Mouse (Mus musculus) CH12.LX (cell line): ENCODE results near the gene Gm21970. TPM values are rescaled to one million over a fixed set of nuclear protein-coding genes. Genes with fewer than 3 reads are reported as not detected.

ENCODE experiments used
- DNase-seq: peaks from one replicate; pipeline ENCODE4 v3.0.0-alpha.2; 2013; ENCODE audit errors: extremely low read depth
- H3K27ac ChIP-seq: 2 replicates; pipeline ENCODE4 v1.5.1; 2012; ENCODE audit warnings: low read depth, mild to moderate bottlenecking, control low read depth, moderate library complexity; ENCODE audit not compliant: insufficient read depth
- H3K27me3 ChIP-seq: replicated peaks from 2 replicates; pipeline ENCODE3; 2012; ENCODE audit warnings: inconsistent platforms
- H3K36me3 ChIP-seq, 2 experiments: replicated peaks in 1 of 2; 2 replicates each; pipeline versions ENCODE3 to v1.6.1; 2012; ENCODE audit warnings: inconsistent platforms in 1 of 2, low read length in 1 of 2, mild to moderate bottlenecking in 1 of 2, mixed read lengths in 1 of 2, moderate library complexity in 1 of 2; ENCODE audit not compliant: control insufficient read depth in 1 of 2, insufficient read depth in 1 of 2
- H3K4me1 ChIP-seq, 2 experiments: 2 replicates each; pipeline ENCODE4 v1.6.1; 2012; ENCODE audit warnings: inconsistent platforms in 1 of 2, moderate library complexity in 1 of 2; ENCODE audit not compliant: insufficient read depth in 2 of 2, control insufficient read depth in 1 of 2
- H3K4me2 ChIP-seq: 2 replicates; pipeline ENCODE4 v1.6.1; 2012; ENCODE audit warnings: low read depth, mild to moderate bottlenecking, control low read depth; ENCODE audit not compliant: poor library complexity, insufficient read depth, severe bottlenecking
- H3K4me3 ChIP-seq, 3 experiments: fragments of 150-350 bp in 1 of 3; sonication (generic) in 1 of 3; replicated peaks in 1 of 3; 2 replicates each; pipeline versions ENCODE3 to v1.5.1; 2011 to 2012; ENCODE audit warnings: low read depth in 2 of 3, low read length in 2 of 3, mild to moderate bottlenecking in 2 of 3, moderate library complexity in 2 of 3, control low read depth in 1 of 3, improper control_type of control experiment in 1 of 3, inconsistent platforms in 1 of 3, mixed read lengths in 1 of 3; ENCODE audit not compliant: poor library complexity in 1 of 3
- H3K79me2 ChIP-seq: replicated peaks from 2 replicates; pipeline ENCODE4 v1.6.1; 2012; ENCODE audit warnings: mild to moderate bottlenecking, moderate library complexity; ENCODE audit not compliant: control insufficient read depth, poor library complexity, insufficient read depth, severe bottlenecking; ENCODE audit errors: extremely low read depth
- H3K9ac ChIP-seq: 2 replicates; pipeline ENCODE4 v1.6.1; 2012; ENCODE audit warnings: low read depth, mild to moderate bottlenecking, control low read depth, moderate library complexity; ENCODE audit not compliant: insufficient read depth
- H3K9me3 ChIP-seq: replicated peaks from 2 replicates; pipeline ENCODE3; 2012; ENCODE audit warnings: low read length, inconsistent platforms, mixed read lengths
- BHLHE40 ChIP-seq: IDR thresholded peaks from 2 replicates; pipeline ENCODE4 v1.6.1; 2011; ENCODE audit warnings: mild to moderate bottlenecking, low read depth, low read length, improper control_type of control experiment
- CHD1 ChIP-seq: IDR thresholded peaks from 2 replicates; pipeline ENCODE4 v1.6.1; 2012; ENCODE audit warnings: low read depth, low read length, improper control_type of control experiment, inconsistent platforms
- CHD2 ChIP-seq: IDR thresholded peaks from 2 replicates; pipeline ENCODE4 v1.6.1; 2011; ENCODE audit warnings: low read length, improper control_type of control experiment
- CTCF ChIP-seq, 2 experiments: IDR thresholded peaks in 1 of 2; conservative IDR thresholded peaks in 1 of 2; 2 replicates each; pipeline ENCODE4 v1.5.1; 2011 to 2012; ENCODE audit warnings: low read depth in 2 of 2, low read length in 2 of 2, improper control_type of control experiment in 1 of 2, inconsistent platforms in 1 of 2, mild to moderate bottlenecking in 1 of 2, moderate library complexity in 1 of 2
- E2F4 ChIP-seq: IDR thresholded peaks from 2 replicates; pipeline ENCODE4 v1.6.1; 2011; ENCODE audit warnings: low read depth, low read length, improper control_type of control experiment; ENCODE audit not compliant: insufficient replicate concordance
- EP300 ChIP-seq: IDR thresholded peaks from 2 replicates; pipeline ENCODE4 v1.6.1; 2011; ENCODE audit warnings: low read length, improper control_type of control experiment
- GABPA ChIP-seq: IDR thresholded peaks from 2 replicates; pipeline ENCODE4 v1.6.1; 2012; ENCODE audit warnings: low read depth, low read length, improper control_type of control experiment, inconsistent platforms; ENCODE audit not compliant: insufficient replicate concordance
- HCFC1 ChIP-seq: IDR thresholded peaks from 2 replicates; pipeline ENCODE4 v1.6.1; 2012; ENCODE audit warnings: low read depth, mild to moderate bottlenecking, inconsistent platforms, low read length, improper control_type of control experiment
- IRF4 ChIP-seq: IDR thresholded peaks from 2 replicates; pipeline ENCODE4 v1.6.1; 2014; ENCODE audit warnings: low read depth, mild to moderate bottlenecking, inconsistent platforms, low read length, improper control_type of control experiment
- JUN ChIP-seq: IDR thresholded peaks from 2 replicates; pipeline ENCODE4 v1.6.1; 2011; ENCODE audit warnings: low read depth, mild to moderate bottlenecking, low read length, improper control_type of control experiment, moderate library complexity; ENCODE audit not compliant: insufficient read depth
- KAT2A ChIP-seq: IDR thresholded peaks from 2 replicates; pipeline ENCODE4 v1.6.1; 2012; ENCODE audit warnings: low read length, improper control_type of control experiment, inconsistent platforms; ENCODE audit not compliant: insufficient replicate concordance
- MAFK ChIP-seq: IDR thresholded peaks from 2 replicates; pipeline ENCODE4 v1.6.1; 2011; ENCODE audit warnings: low read length, improper control_type of control experiment; ENCODE audit not compliant: insufficient replicate concordance
- MAX ChIP-seq: IDR thresholded peaks from 2 replicates; pipeline ENCODE4 v1.6.1; 2011; ENCODE audit warnings: low read length, improper control_type of control experiment
- MAZ ChIP-seq: IDR thresholded peaks from 2 replicates; pipeline ENCODE4 v1.6.1; 2012; ENCODE audit warnings: low read depth, mild to moderate bottlenecking, inconsistent platforms, low read length, improper control_type of control experiment, moderate library complexity
- MXI1 ChIP-seq: IDR thresholded peaks from 2 replicates; pipeline ENCODE4 v1.6.1; 2011; ENCODE audit warnings: mild to moderate bottlenecking, low read depth, low read length, improper control_type of control experiment
- MYC ChIP-seq: IDR thresholded peaks from 2 replicates; pipeline ENCODE4 v1.6.1; 2011; ENCODE audit warnings: low read depth, mild to moderate bottlenecking, improper control_type of control experiment, low read length
- NELFE ChIP-seq: IDR thresholded peaks from 2 replicates; pipeline ENCODE4 v1.6.1; 2011; ENCODE audit warnings: low read depth, low read length, improper control_type of control experiment
- NRF1 ChIP-seq: IDR thresholded peaks from 2 replicates; pipeline ENCODE4 v1.6.1; 2014; ENCODE audit warnings: low read depth, mild to moderate bottlenecking, inconsistent platforms, low read length, improper control_type of control experiment, moderate library complexity
- RCOR1 ChIP-seq: conservative IDR thresholded peaks from 2 replicates; pipeline ENCODE4 v1.6.1; 2012; ENCODE audit warnings: low read depth, mild to moderate bottlenecking, inconsistent platforms, low read length, improper control_type of control experiment
- SIN3A ChIP-seq: IDR thresholded peaks from 2 replicates; pipeline ENCODE4 v1.6.1; 2012; ENCODE audit warnings: low read length, improper control_type of control experiment, inconsistent platforms
- SMC3 ChIP-seq: IDR thresholded peaks from 2 replicates; pipeline ENCODE4 v1.6.1; 2011; ENCODE audit warnings: low read depth, low read length, improper control_type of control experiment
- TBP ChIP-seq: conservative IDR thresholded peaks from 2 replicates; pipeline ENCODE4 v1.6.1; 2011; ENCODE audit warnings: low read depth, low read length, improper control_type of control experiment
- UBTF ChIP-seq: IDR thresholded peaks from 2 replicates; pipeline ENCODE4 v1.6.1; 2012; ENCODE audit warnings: low read depth, mild to moderate bottlenecking, inconsistent platforms, low read length, improper control_type of control experiment, moderate library complexity
- ZC3H11A ChIP-seq: IDR thresholded peaks from 2 replicates; pipeline ENCODE4 v1.6.1; 2012; ENCODE audit warnings: low read depth, mild to moderate bottlenecking, inconsistent platforms, low read length, improper control_type of control experiment
- ZKSCAN1 ChIP-seq: IDR thresholded peaks from 2 replicates; pipeline ENCODE4 v1.6.1; 2012; ENCODE audit warnings: low read depth, inconsistent platforms, low read length, improper control_type of control experiment, borderline replicate concordance
- ZNF384 ChIP-seq: IDR thresholded peaks from 2 replicates; pipeline ENCODE4 v1.6.1; 2012; ENCODE audit warnings: low read depth, low read length, improper control_type of control experiment, inconsistent platforms
- dilution Hi-C: fragments of 300-500 bp; cut with MboI; formaldehyde crosslinking; loops from 2 replicates; pipeline ENCODE4 v1.14.3; 2020; ENCODE audit warnings: low sequenced_read_pairs; ENCODE audit not compliant: extremely low pct_unique_long_range_greater_than_20kb, extremely low pct_ligation_motif_present
- in situ Hi-C: fragments of 300-500 bp; cut with MboI; formaldehyde crosslinking; loops from 3 replicates; pipeline ENCODE4 v1.14.3; 2019; ENCODE audit warnings: low sequenced_read_pairs, low pct_ligation_motif_present, low pct_unique_long_range_greater_than_20kb, mixed read lengths
- polyA plus RNA-seq: library from polyadenylated mRNA; unstranded; fragments of >175 nt; gene quantifications from 2 replicates; pipeline ENCODE4 v1.2.1, GENCODE M21; 2012; ENCODE audit warnings: low read depth; ENCODE audit not compliant: insufficient read length
- total RNA-seq, 2 experiments: library from RNA; depleted of rRNA; stranded (reverse); fragments of 300-350 nt in 1 of 2; fragments of >200 nt in 1 of 2; gene quantifications; 2 replicates each; pipeline ENCODE4 v1.2.3; 2012 to 2014

Gene Gm21970
- total and polyA plus RNA-seq, 3 experiments = not detected

GRCm38 (mm10) chr16:91353177-91353576, 38.3 kb upstream of the Gm21970 start:
- Histone ChIP-seq H3K27ac (no peak overlapping the region), H3K36me3 (no peaks in the 10 kb centered on the region), H3K9me3 (no peaks in the 10 kb centered on the region), H3K79me2 (no peaks in the 10 kb centered on the region), H3K4me3 (no peak overlapping the region), H3K27me3 (peaks cover 46% of the 10 kb centered on the region), H3K9ac (no peak overlapping the region), H3K4me2 (no peak overlapping the region)
- in situ Hi-C loops (loop anchor here (5.0 to 25.0 kb wide), 3 partner anchors 271 to 934 kb away; partner anchors contain the start of gene Kcne2), dilution Hi-C loops (no loop called here)
- no peak for DNase-seq
- TF ChIP-seq MAZ (no peak), KAT2A (no peak), NELFE (no peak), EP300 (no peak), IRF4 (no peak), ZNF384 (no peak), MXI1 (no peak), SMC3 (no peak), JUN (no peak), E2F4 (no peak), RCOR1 (no peak), CTCF (conservative IDR thresholded peaks at IDR 0.05 in 1 of 2, IDR thresholded peaks at IDR 0.05 in 1 of 2; ENCODE audit: low read depth in 2 of 2, low read length in 2 of 2) (no peak)
- TF ChIP-seq, all 38 proteins: peak for 0
- peaks cover 18 to 32% of the 10 kb centered on the region in 2 experiments for H3K4me1 ChIP-seq

DNA sequence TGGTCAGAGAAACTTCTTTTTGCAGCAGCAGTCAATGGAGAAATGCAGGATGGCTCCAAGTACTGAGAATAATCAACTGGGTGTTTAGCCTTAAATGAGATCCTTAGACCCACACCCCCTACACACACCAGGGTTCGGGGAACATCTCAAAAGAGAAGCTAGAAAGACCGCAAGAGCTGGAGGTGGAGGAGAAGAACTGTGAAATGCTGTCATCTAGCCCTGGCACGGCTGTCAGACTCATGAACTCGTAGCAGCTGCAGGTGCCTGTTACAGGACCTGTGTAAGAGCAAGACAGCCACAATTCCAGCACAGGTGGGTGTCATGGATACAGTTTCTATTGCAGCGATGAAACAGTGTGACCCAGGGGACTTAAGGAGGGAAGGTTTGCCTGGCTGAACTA, 37.9 kb upstream of the Gm21970 start:
- Histone ChIP-seq H3K4me1 (peaks cover 16 to 29% of the 10 kb centered on the region in 2 experiments), H3K79me2 (no peaks in the 10 kb centered on the region), H3K36me3 (no peaks in the 10 kb centered on the region), H3K4me3 (no peak overlapping the region), H3K9me3 (no peaks in the 10 kb centered on the region), H3K4me2 (no peak overlapping the region), H3K27me3 (peaks cover 46% of the 10 kb centered on the region), H3K27ac (no peak overlapping the region), H3K9ac (no peak overlapping the region)
- dilution Hi-C loops = no loop called here
- in situ Hi-C loops = loop anchor here (5.0 to 25.0 kb wide), 3 partner anchors 271 to 934 kb away; partner anchors contain the start of gene Kcne2
- TF ChIP-seq MYC (no peak), BHLHE40 (no peak), NRF1 (no peak), ZC3H11A (no peak), SMC3 (no peak), MAFK (no peak), ZKSCAN1 (no peak), TBP (no peak), MAX (no peak), CHD2 (no peak), SIN3A (no peak), E2F4 (no peak), GABPA (no peak), NELFE (no peak), EP300 (no peak), HCFC1 (no peak), CHD1 (no peak), UBTF (no peak), MXI1 (no peak)
- DNase-seq = no peak
